Mouse (Mus musculus): ENCODE data around the gene Exoc2.

GRCm38 (mm10) chr13:30987686-30988085 lies 13.8 kb upstream of the Exoc2 start:
- TF ChIP-seq CTCF (IDR thresholded peaks at IDR 0.05; ENCODE audit: control insufficient read depth, insufficient read depth, low read length) (no peak), POLR2A (IDR thresholded peaks at IDR 0.05; ENCODE audit: borderline replicate concordance, control insufficient read depth, low read depth, low read length) (no peak)

All from bone marrow, adult 2 months (tissue).